Mouse (Mus musculus) thymus, adult 2 months (tissue): ENCODE results near the gene Grwd1. TPM values are rescaled to one million over a fixed set of nuclear protein-coding genes. Genes with fewer than 3 reads are reported as not detected.
"Not testable (repeated sequence)": the region's sequence is repeated elsewhere in the genome, so short reads cannot be mapped to it uniquely, and the experiment has no call there.

ENCODE experiments used
- DNase-seq: peaks from one replicate; pipeline ENCODE4 v3.0.0; 2021
- H3K27ac ChIP-seq: fragments of 200-500 bp; 2 replicates; pipeline ENCODE4 v1.5.1; 2012; ENCODE audit warnings: low read length, control low read depth; ENCODE audit not compliant: control insufficient read depth, insufficient read depth
- H3K27me3 ChIP-seq: fragments of 200-500 bp; 2 replicates; pipeline ENCODE4 v1.6.1; 2012; ENCODE audit warnings: mild to moderate bottlenecking, low read length, moderate library complexity, mixed read lengths; ENCODE audit not compliant: control insufficient read depth, insufficient read depth
- H3K36me3 ChIP-seq: fragments of 200-500 bp; 2 replicates; pipeline ENCODE4 v1.6.1; 2012; ENCODE audit warnings: mild to moderate bottlenecking, low read length, moderate library complexity; ENCODE audit not compliant: control insufficient read depth, insufficient read depth
- H3K4me1 ChIP-seq: fragments of 200-500 bp; replicated peaks from 2 replicates; pipeline ENCODE4 v1.6.1; 2012; ENCODE audit warnings: low read length; ENCODE audit not compliant: control insufficient read depth, insufficient read depth
- H3K4me3 ChIP-seq: fragments of 200-500 bp; 2 replicates; pipeline ENCODE4 v1.5.1; 2012; ENCODE audit warnings: mild to moderate bottlenecking, low read length, control low read depth, moderate library complexity; ENCODE audit not compliant: control insufficient read depth, insufficient read depth
- CTCF ChIP-seq: fragments of 200-500 bp; IDR thresholded peaks from 2 replicates; pipeline ENCODE4 v1.5.1; 2012; ENCODE audit warnings: mild to moderate bottlenecking, control low read depth, low read length, moderate library complexity, borderline replicate concordance; ENCODE audit not compliant: control insufficient read depth, poor library complexity, insufficient read depth; ENCODE audit errors: extremely low read depth
- POLR2A ChIP-seq: fragments of 200-500 bp; IDR thresholded peaks from 2 replicates; pipeline ENCODE4 v1.6.1; 2012; ENCODE audit warnings: mild to moderate bottlenecking, low read length, control low read depth, moderate library complexity; ENCODE audit not compliant: control insufficient read depth, poor library complexity, insufficient read depth; ENCODE audit errors: extremely low read depth
- WGBS: fragments of 180-500 bp; shearing (Covaris S2); methylation state at CpG from one replicate; pipeline ENCODE4 v1.1.7; 2018; 5-methylcytosine and 5-hydroxymethylcytosine counted together
- polyA plus RNA-seq: library from polyadenylated mRNA; depleted of rRNA; stranded (reverse); fragments of >200 nt; gene quantifications from 2 replicates; pipeline ENCODE4 v1.2.3, GENCODE M21; 2012; rRNA removed

Gene Grwd1
- polyA plus RNA-seq, result 22.4 and 27.7 TPM in 2 replicates

- H3K4me3 ChIP-seq, result peak within 1 kb of the TSS; percentile 64
- H3K27ac ChIP-seq, result no peak within 1 kb of the TSS
- TF ChIP-seq POLR2A, result no peak
- 0 out of 2 replicates have a peak, but pooled peaks have one; percentile 14 for TF ChIP-seq CTCF
- peak; percentile 77 for DNase-seq
- peaks cover 18% of the 10 kb centered on the region for H3K4me1 ChIP-seq
- peaks cover 6% of the 10 kb centered on the region for H3K36me3 ChIP-seq
- WGBS, result under 1% methylated on average over 35 of the region's 35 CpGs
- peaks cover 24% of the 10 kb centered on the region; the same call in 1 of the 2 replicates for H3K27me3 ChIP-seq
Observed at GRCm38 (mm10) chr7:45830427-45831127, at the start of gene Grwd1. Gene Grwd1, minus strand, starts transcription at chr7:45830944.

- Histone ChIP-seq H3K36me3 (peaks cover 61% of the 10 kb centered on the region), H3K27me3 (no peaks in the 10 kb centered on the region), H3K4me1 (no peaks in the 10 kb centered on the region), H3K27ac (no peak overlapping the region), H3K4me3 (no peak overlapping the region)
- WGBS, result 97% methylated on average over 4 of the region's 4 CpGs
- DNase-seq, result no peak
- no peak for TF ChIP-seq CTCF
- TF ChIP-seq POLR2A, result no peak
Observed at GRCm38 (mm10) chr7:45880531-45880930, 49.8 kb upstream of the Grwd1 start.

GRCm38 (mm10) chr7:45878278-45878677, 47.5 kb upstream of the Grwd1 start, which contains the start of gene Grin2d:
Gene Grin2d, minus strand, starts transcription at chr7:45878378.
- H3K4me3 ChIP-seq, DNase-seq, H3K27me3 ChIP-seq, H3K27ac ChIP-seq: not testable (repeated sequence)
- Histone ChIP-seq H3K4me1 (peaks cover 14% of the 10 kb centered on the region), H3K36me3 (peaks cover 47% of the 10 kb centered on the region)
- 25% methylated on average over 1 of the region's 1 CpGs for WGBS

- no peak overlapping the region for H3K27ac ChIP-seq
- WGBS, result 90% methylated on average over 7 of the region's 7 CpGs
- H3K27me3 ChIP-seq, result no peaks in the 10 kb centered on the region
- no peak for TF ChIP-seq CTCF
- no peak for TF ChIP-seq POLR2A
- no peak for DNase-seq
- H3K36me3 ChIP-seq, result peaks cover 35% of the 10 kb centered on the region
- H3K4me3 ChIP-seq, result no peak overlapping the region
- H3K4me1 ChIP-seq, result peaks cover 14% of the 10 kb centered on the region
Observed at GRCm38 (mm10) chr7:45876895-45877294, 46.2 kb upstream of the Grwd1 start.

GRCm38 (mm10) chr7:45873061-45873947, 42.6 kb upstream of the Grwd1 start:
- TF ChIP-seq POLR2A (no peak), CTCF (peak; percentile 42; the same call in 1 of the 2 replicates)
- Histone ChIP-seq H3K36me3 (peaks cover 15% of the 10 kb centered on the region), H3K27ac (peak overlapping the region; percentile 11; the same call in 1 of the 2 replicates), H3K4me3 (peak overlapping the region; percentile 69), H3K4me1 (peaks cover 14% of the 10 kb centered on the region), H3K27me3 (peaks cover 10% of the 10 kb centered on the region; the same call in 1 of the 2 replicates)
- DNase-seq, result peak; percentile 66
- 3% methylated on average over 28 of the region's 28 CpGs for WGBS

- peaks cover 10% of the 10 kb centered on the region; the same call in 1 of the 2 replicates for H3K27me3 ChIP-seq
- H3K4me1 ChIP-seq, result peaks cover 14% of the 10 kb centered on the region
- WGBS, result under 1% methylated on average over 18 of the region's 18 CpGs
- DNase-seq, result peak; percentile 91
- H3K4me3 ChIP-seq, result peak within 1 kb of the TSS; percentile 69
- H3K36me3 ChIP-seq, result peaks cover 15% of the 10 kb centered on the region
- peak; percentile 87 for TF ChIP-seq CTCF
- 0 out of 2 replicates have a peak, but pooled peaks have one; percentile 31 for TF ChIP-seq POLR2A
- H3K27ac ChIP-seq, result peak within 1 kb of the TSS; percentile 11; the same call in 1 of the 2 replicates
Observed at GRCm38 (mm10) chr7:45872624-45873023, 41.9 kb upstream of the Grwd1 start, which contains the start of gene Kdelr1. Gene Kdelr1, plus strand, starts transcription at chr7:45872772.
